Mouse (Mus musculus): ENCODE measurements around the gene Gas1.

- TF ChIP-seq CTCF (IDR thresholded peaks at IDR 0.05; ENCODE audit: low read depth) (no peak), EP300 (optimal IDR thresholded peaks at IDR 0.05) (no peak)
Observed at GRCm38 (mm10) chr13:60177797-60178110, 589 bp upstream of the Gas1 start.

Data from stomach, postnatal 0 days (tissue).